Mouse (Mus musculus) MEL (cell line): ENCODE data around the gene Gm49318.

Source experiments
- CTCF ChIP-seq, 3 experiments: IDR thresholded peaks in 2 of 3; conservative IDR thresholded peaks in 1 of 3; 2 replicates each; pipeline ENCODE4 v1.5.1; 2011 to 2012; ENCODE audit warnings: low read length in 3 of 3, low read depth in 2 of 3, mild to moderate bottlenecking in 2 of 3, improper control_type of control experiment in 1 of 3, inconsistent platforms in 1 of 3, mixed read lengths in 1 of 3, moderate library complexity in 1 of 3; ENCODE audit not compliant: control insufficient read depth in 1 of 3, insufficient read depth in 1 of 3, poor library complexity in 1 of 3, severe bottlenecking in 1 of 3
- E2F4 ChIP-seq: IDR thresholded peaks from 2 replicates; pipeline ENCODE4 v1.6.1; 2011; ENCODE audit warnings: low read depth, low read length, improper control_type of control experiment, borderline replicate concordance
- ELF1 ChIP-seq: IDR thresholded peaks from 2 replicates; pipeline ENCODE4 v1.6.1; 2014; ENCODE audit warnings: low read depth, mild to moderate bottlenecking, inconsistent platforms, low read length, improper control_type of control experiment, moderate library complexity
- EP300 ChIP-seq, 2 experiments: IDR thresholded peaks; 2 replicates each; pipeline ENCODE4 v1.6.1; 2011; ENCODE audit warnings: improper control_type of control experiment in 2 of 2, low read length in 2 of 2, low read depth in 1 of 2, mild to moderate bottlenecking in 1 of 2
- ETS1 ChIP-seq: IDR thresholded peaks from 2 replicates; pipeline ENCODE4 v1.6.1; 2012; ENCODE audit warnings: low read depth, mild to moderate bottlenecking, inconsistent platforms, low read length, improper control_type of control experiment, moderate library complexity
- GABPA ChIP-seq: IDR thresholded peaks from 2 replicates; pipeline ENCODE4 v1.6.1; 2012; ENCODE audit warnings: low read depth, mild to moderate bottlenecking, inconsistent platforms, low read length, improper control_type of control experiment, moderate library complexity
- NRF1 ChIP-seq: IDR thresholded peaks from 2 replicates; pipeline ENCODE4 v1.6.1; 2014; ENCODE audit warnings: low read depth, mild to moderate bottlenecking, inconsistent platforms, low read length, improper control_type of control experiment, moderate library complexity; ENCODE audit not compliant: poor library complexity, insufficient read depth, severe bottlenecking
- POLR2A ChIP-seq, 2 experiments: IDR thresholded peaks; 2 replicates each; pipeline ENCODE4 v1.6.1; 2011 to 2012; ENCODE audit warnings: low read length in 2 of 2, mild to moderate bottlenecking in 2 of 2, control low read depth in 1 of 2, improper control_type of control experiment in 1 of 2, low read depth in 1 of 2, moderate library complexity in 1 of 2; ENCODE audit not compliant: control insufficient read depth in 1 of 2, insufficient read depth in 1 of 2, poor library complexity in 1 of 2
- RCOR1 ChIP-seq: IDR thresholded peaks from 2 replicates; pipeline ENCODE4 v1.6.1; 2012; ENCODE audit warnings: low read depth, mild to moderate bottlenecking, inconsistent platforms, low read length, improper control_type of control experiment
- TBP ChIP-seq: IDR thresholded peaks from 2 replicates; pipeline ENCODE4 v1.8.0; 2011; ENCODE audit warnings: low read depth, low read length, improper control_type of control experiment
- UBTF ChIP-seq: IDR thresholded peaks from 2 replicates; pipeline ENCODE4 v1.6.1; 2012; ENCODE audit warnings: low read depth, mild to moderate bottlenecking, inconsistent platforms, low read length, improper control_type of control experiment, moderate library complexity, borderline replicate concordance; ENCODE audit not compliant: insufficient read depth
- USF1 ChIP-seq: IDR thresholded peaks from 2 replicates; pipeline ENCODE4 v1.6.1; 2014; ENCODE audit warnings: low read depth, mild to moderate bottlenecking, inconsistent platforms, low read length, improper control_type of control experiment, moderate library complexity
- ZC3H11A ChIP-seq: IDR thresholded peaks from 2 replicates; pipeline ENCODE4 v1.6.1; 2012; ENCODE audit warnings: low read depth, mild to moderate bottlenecking, inconsistent platforms, low read length, improper control_type of control experiment
- ZNF384 ChIP-seq: IDR thresholded peaks from 2 replicates; pipeline ENCODE4 v1.6.1; 2012; ENCODE audit warnings: low read depth, mild to moderate bottlenecking, inconsistent platforms, low read length, improper control_type of control experiment

DNA sequence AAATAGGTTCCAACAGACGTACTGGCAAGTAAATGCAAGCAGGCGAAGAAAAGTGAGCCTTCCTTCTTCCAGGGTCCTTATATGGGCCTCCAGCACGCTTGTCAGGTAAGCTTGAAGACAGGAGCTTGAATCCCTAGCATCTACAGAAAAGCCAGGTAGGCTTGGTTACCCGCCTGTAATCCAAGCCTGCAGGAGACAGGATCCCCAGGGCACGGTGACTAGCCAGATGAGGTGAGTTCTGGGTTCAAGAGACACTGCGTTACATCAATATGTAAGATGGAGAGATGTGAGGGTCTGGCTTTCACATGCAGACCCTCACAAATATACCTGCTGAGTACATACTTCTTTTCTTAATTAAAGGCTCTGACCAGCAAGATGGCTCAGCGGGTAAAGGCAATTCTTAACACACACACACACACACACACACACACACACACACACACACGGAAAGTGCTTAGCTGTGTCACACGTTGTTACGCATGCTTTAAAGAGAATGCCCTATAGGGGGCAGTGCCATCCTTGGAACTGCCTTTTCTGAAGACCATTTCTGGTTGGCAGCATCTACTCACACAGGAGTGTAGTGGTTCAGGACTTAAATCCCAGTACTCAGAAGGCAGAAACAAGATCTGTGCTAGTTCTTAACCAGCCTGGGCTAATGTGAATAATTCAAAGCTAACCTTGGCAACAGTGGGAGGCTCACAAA, 46.8 kb upstream of the Gm49318 start:
- TF ChIP-seq UBTF (no peak), CTCF (IDR thresholded peaks at IDR 0.05 in 2 of 3, conservative IDR thresholded peaks at IDR 0.05 in 1 of 3; ENCODE audit: control insufficient read depth in 1 of 3, insufficient read depth in 1 of 3, low read depth in 2 of 3, low read length in 3 of 3, poor library complexity in 1 of 3, severe bottlenecking in 1 of 3) (peak in 2 of 3 experiments; percentile 89 to 96; a peak in 4 of 6 replicates), ELF1 (no peak), RCOR1 (no peak), POLR2A (IDR thresholded peaks at IDR 0.05; ENCODE audit: control insufficient read depth in 1 of 2, insufficient read depth in 1 of 2, low read depth in 1 of 2, low read length in 2 of 2, poor library complexity in 1 of 2) (no peak), USF1 (no peak; the same call in 1 of the 2 replicates), ZC3H11A (peak; percentile 80), ZNF384 (no peak), EP300 (IDR thresholded peaks at IDR 0.05; ENCODE audit: low read depth in 1 of 2, low read length in 2 of 2) (no peak), ETS1 (no peak), E2F4 (no peak), TBP (peak; percentile 57; the same call in 1 of the 2 replicates), NRF1 (no peak), GABPA (no peak)
